Mouse (Mus musculus): ENCODE measurements around the gene Tex12. TPM values are rescaled to one million over a fixed set of nuclear protein-coding genes. Genes with fewer than 3 reads are reported as not detected.
A peak's percentile ranks its signal among the peaks of the same experiment; 100 is the strongest.

Tex12 gene
- total and polyA plus RNA-seq, 2 experiments from 2014 or later, result not detected

GRCm38 (mm10) chr9:50567881-50568280, 6.8 kb upstream of the Tex12 start:
- Histone ChIP-seq H3K27ac (ENCODE audit: low read depth) (no peak overlapping the region), H3K36me3 (replicated peaks; ENCODE audit: control insufficient read depth, insufficient read depth, low read length) (no peaks in the 10 kb centered on the region), H3K4me1 (ENCODE audit: control insufficient read depth, insufficient read depth) (no peaks in the 10 kb centered on the region), H3K4me3 (ENCODE audit: low read depth, low read length) (no peak overlapping the region), H3K9me3 (replicated peaks; ENCODE audit: control insufficient read depth, low read length) (no peaks in the 10 kb centered on the region), H3K4me2 (ENCODE audit: low read depth, low read length) (no peak overlapping the region), H3K27me3 (ENCODE audit: control insufficient read depth, insufficient read depth, low read length) (no peaks in the 10 kb centered on the region), H3K9ac (replicated peaks; ENCODE audit: low read depth, low read length) (no peak overlapping the region)
- WGBS, result 83% methylated on average over 2 of the region's 2 CpGs
- no peak for ATAC-seq (ENCODE audit: insufficient read depth, low read depth)
- no peak for DNase-seq (ENCODE audit: low spot score)
- TF ChIP-seq EP300 (IDR thresholded peaks at IDR 0.05; ENCODE audit: low read depth) (no peak), CTCF (IDR thresholded peaks at IDR 0.05; ENCODE audit: low read depth) (no peak)

DNA sequence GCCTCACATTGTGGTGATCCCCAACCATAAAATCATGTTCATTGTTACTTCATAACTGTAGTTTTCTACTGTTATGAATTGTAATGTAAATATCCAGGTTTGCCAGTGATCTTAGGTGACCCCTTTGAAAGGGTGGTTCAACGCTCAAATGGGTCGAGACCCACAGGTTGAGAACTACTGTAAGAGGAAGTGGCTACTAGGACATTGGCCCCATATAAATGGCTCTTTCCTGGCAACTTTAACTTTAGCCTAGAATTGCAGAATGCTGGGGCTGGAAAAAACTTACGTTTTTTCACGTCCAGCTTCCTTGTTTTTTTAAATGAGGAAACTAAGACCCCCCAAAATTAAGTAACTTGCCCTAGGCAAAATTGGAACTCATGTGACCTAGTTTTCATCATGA, 6.2 kb upstream of the Tex12 start:
- TF ChIP-seq EP300 (IDR thresholded peaks at IDR 0.05; ENCODE audit: low read depth), result no peak
- TF ChIP-seq CTCF (IDR thresholded peaks at IDR 0.05; ENCODE audit: low read depth), result no peak

DNA sequence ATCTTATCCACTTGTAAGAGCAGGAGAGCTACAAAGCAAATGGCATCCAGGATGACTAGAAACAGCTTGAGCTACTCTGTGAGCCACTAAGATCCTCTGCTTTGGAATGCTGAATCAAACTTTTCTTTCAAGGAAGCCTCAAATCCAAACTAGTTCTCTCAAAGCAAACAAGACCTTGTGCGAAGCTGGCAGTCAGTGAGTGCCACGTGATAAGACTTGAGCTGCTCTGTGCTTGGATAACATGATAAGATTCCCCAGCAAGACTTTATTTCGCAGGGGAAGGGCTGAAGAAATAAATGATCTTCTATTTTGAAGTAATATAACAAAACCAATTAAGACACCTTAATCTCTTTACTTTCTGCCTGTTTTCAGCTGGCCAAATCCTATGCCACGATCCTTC, 4.8 kb upstream of the Tex12 start:
- TF ChIP-seq CTCF (IDR thresholded peaks at IDR 0.05; ENCODE audit: low read depth) (no peak), EP300 (IDR thresholded peaks at IDR 0.05; ENCODE audit: low read depth) (no peak)
- 37% methylated on average over 4 of the region's 4 CpGs for WGBS
- H3K27ac ChIP-seq (ENCODE audit: low read depth), result no peak overlapping the region

More for the DNA sequence above, 6.2 kb upstream of the Tex12 start:
- DNase-seq (ENCODE audit: low spot score), result no peak
- no peak for ATAC-seq (ENCODE audit: insufficient read depth, low read depth)
- no peaks in the 10 kb centered on the region for H3K9me3 ChIP-seq (replicated peaks; ENCODE audit: control insufficient read depth, low read length)
- H3K27ac ChIP-seq (ENCODE audit: low read depth), result no peak overlapping the region
- WGBS, result 80% methylated on average over 4 of the region's 4 CpGs
- H3K36me3 ChIP-seq (replicated peaks; ENCODE audit: control insufficient read depth, insufficient read depth, low read length), result no peaks in the 10 kb centered on the region
- no peak overlapping the region for H3K9ac ChIP-seq (replicated peaks; ENCODE audit: low read depth, low read length)
- no peak overlapping the region for H3K4me2 ChIP-seq (ENCODE audit: low read depth, low read length)
- no peaks in the 10 kb centered on the region for H3K4me1 ChIP-seq (ENCODE audit: control insufficient read depth, insufficient read depth)
- no peaks in the 10 kb centered on the region for H3K27me3 ChIP-seq (ENCODE audit: control insufficient read depth, insufficient read depth, low read length)
- no peak overlapping the region for H3K4me3 ChIP-seq (ENCODE audit: low read depth, low read length)

GRCm38 (mm10) chr9:50565173-50565572, 4.0 kb upstream of the Tex12 start:
- no peaks in the 10 kb centered on the region for H3K36me3 ChIP-seq (replicated peaks; ENCODE audit: control insufficient read depth, insufficient read depth, low read length)
- H3K4me1 ChIP-seq (ENCODE audit: control insufficient read depth, insufficient read depth), result no peaks in the 10 kb centered on the region
- H3K27me3 ChIP-seq (ENCODE audit: control insufficient read depth, insufficient read depth, low read length), result no peaks in the 10 kb centered on the region
- 58% methylated on average over 7 of the region's 7 CpGs for WGBS
- ATAC-seq (ENCODE audit: insufficient read depth, low read depth), result no peak
- H3K4me3 ChIP-seq (ENCODE audit: low read depth, low read length), result no peak overlapping the region
- no peaks in the 10 kb centered on the region for H3K9me3 ChIP-seq (replicated peaks; ENCODE audit: control insufficient read depth, low read length)
- no peak overlapping the region for H3K27ac ChIP-seq (ENCODE audit: low read depth)
- TF ChIP-seq CTCF (IDR thresholded peaks at IDR 0.05; ENCODE audit: low read depth), result no peak
- no peak for TF ChIP-seq EP300 (IDR thresholded peaks at IDR 0.05; ENCODE audit: low read depth)
- H3K4me2 ChIP-seq (ENCODE audit: low read depth, low read length), result no peak overlapping the region
- no peak overlapping the region for H3K9ac ChIP-seq (replicated peaks; ENCODE audit: low read depth, low read length)
- no peak for DNase-seq (ENCODE audit: low spot score)

More for the DNA sequence above, 4.8 kb upstream of the Tex12 start:
- no peaks in the 10 kb centered on the region for H3K4me1 ChIP-seq (ENCODE audit: control insufficient read depth, insufficient read depth)
- H3K4me3 ChIP-seq (ENCODE audit: low read depth, low read length), result no peak overlapping the region
- H3K4me2 ChIP-seq (ENCODE audit: low read depth, low read length), result no peak overlapping the region
- no peak overlapping the region for H3K9ac ChIP-seq (replicated peaks; ENCODE audit: low read depth, low read length)
- no peak for DNase-seq (ENCODE audit: low spot score)
- ATAC-seq (ENCODE audit: insufficient read depth, low read depth), result no peak
- no peaks in the 10 kb centered on the region for H3K36me3 ChIP-seq (replicated peaks; ENCODE audit: control insufficient read depth, insufficient read depth, low read length)
- H3K27me3 ChIP-seq (ENCODE audit: control insufficient read depth, insufficient read depth, low read length), result no peaks in the 10 kb centered on the region
- H3K9me3 ChIP-seq (replicated peaks; ENCODE audit: control insufficient read depth, low read length), result no peaks in the 10 kb centered on the region

GRCm38 (mm10) chr9:50561918-50562360, 814 bp upstream of the Tex12 start:
- 69% methylated on average over 2 of the region's 2 CpGs for WGBS
- Histone ChIP-seq H3K9me3 (replicated peaks; ENCODE audit: control insufficient read depth, low read length) (no peaks in the 10 kb centered on the region), H3K27me3 (ENCODE audit: control insufficient read depth, insufficient read depth, low read length) (no peaks in the 10 kb centered on the region), H3K9ac (replicated peaks; ENCODE audit: low read depth, low read length) (no peak overlapping the region), H3K36me3 (replicated peaks; ENCODE audit: control insufficient read depth, insufficient read depth, low read length) (no peaks in the 10 kb centered on the region), H3K4me1 (ENCODE audit: control insufficient read depth, insufficient read depth) (no peaks in the 10 kb centered on the region), H3K4me3 (ENCODE audit: low read depth, low read length) (no peak overlapping the region), H3K27ac (ENCODE audit: low read depth) (no peak overlapping the region), H3K4me2 (ENCODE audit: low read depth, low read length) (no peak overlapping the region)
- ATAC-seq (ENCODE audit: insufficient read depth, low read depth) (no peak), DNase-seq (ENCODE audit: low spot score) (no peak)
- no peak for TF ChIP-seq EP300 (IDR thresholded peaks at IDR 0.05; ENCODE audit: low read depth)
- no peak for TF ChIP-seq CTCF (IDR thresholded peaks at IDR 0.05; ENCODE audit: low read depth)

DNA sequence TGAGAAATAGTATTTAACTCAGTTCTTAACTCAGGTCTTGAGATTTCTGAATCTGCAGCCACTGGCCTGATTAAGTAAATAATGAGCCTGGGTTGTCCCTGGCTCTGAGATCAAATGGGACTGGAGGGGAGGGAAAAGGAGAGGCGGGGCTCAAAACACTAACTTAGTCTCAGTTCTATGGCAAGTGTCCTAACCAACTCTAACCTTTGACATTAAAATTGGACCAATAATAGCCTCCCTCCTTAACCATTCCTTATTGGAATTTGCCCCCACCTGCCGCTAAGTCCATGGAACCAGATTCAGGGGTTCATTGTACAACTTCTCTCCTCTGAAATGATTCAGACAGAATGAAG, 6.1 kb downstream of the Tex12 start, which contains the start of gene Bco2:
TSS of gene Bco2 (minus strand) at position 88 of the 353 bp plus-strand sequence.
- H3K4me3 ChIP-seq (ENCODE audit: low read depth, low read length), result no peak within 1 kb of the TSS
- H3K9me3 ChIP-seq (replicated peaks; ENCODE audit: control insufficient read depth, low read length), result no peaks in the 10 kb centered on the region
- no peaks in the 10 kb centered on the region for H3K27me3 ChIP-seq (ENCODE audit: control insufficient read depth, insufficient read depth, low read length)
- no peaks in the 10 kb centered on the region for H3K36me3 ChIP-seq (replicated peaks; ENCODE audit: control insufficient read depth, insufficient read depth, low read length)
- H3K9ac ChIP-seq (replicated peaks; ENCODE audit: low read depth, low read length), result no peak within 1 kb of the TSS
- peak within 1 kb of the TSS; percentile 4; the same call in 1 of the 2 replicates for H3K4me2 ChIP-seq (ENCODE audit: low read depth, low read length)
- TF ChIP-seq EP300 (IDR thresholded peaks at IDR 0.05; ENCODE audit: low read depth) (no peak), CTCF (IDR thresholded peaks at IDR 0.05; ENCODE audit: low read depth) (no peak)
- WGBS, result 50% methylated on average over 2 of the region's 2 CpGs
- no peak within 1 kb of the TSS for H3K27ac ChIP-seq (ENCODE audit: low read depth)
- DNase-seq (ENCODE audit: low spot score), result no peak
- no peak for ATAC-seq (ENCODE audit: insufficient read depth, low read depth)
- no peaks in the 10 kb centered on the region for H3K4me1 ChIP-seq (ENCODE audit: control insufficient read depth, insufficient read depth)

All from heart, postnatal 0 days (tissue).